Mouse (Mus musculus) right cerebral cortex, postnatal 14 days (tissue): ENCODE results near the gene Sf3b2.

Experiments
- DNase-seq: peaks from one replicate; pipeline ENCODE4 v3.0.0; 2022

The Sf3b2 gene

DNA sequence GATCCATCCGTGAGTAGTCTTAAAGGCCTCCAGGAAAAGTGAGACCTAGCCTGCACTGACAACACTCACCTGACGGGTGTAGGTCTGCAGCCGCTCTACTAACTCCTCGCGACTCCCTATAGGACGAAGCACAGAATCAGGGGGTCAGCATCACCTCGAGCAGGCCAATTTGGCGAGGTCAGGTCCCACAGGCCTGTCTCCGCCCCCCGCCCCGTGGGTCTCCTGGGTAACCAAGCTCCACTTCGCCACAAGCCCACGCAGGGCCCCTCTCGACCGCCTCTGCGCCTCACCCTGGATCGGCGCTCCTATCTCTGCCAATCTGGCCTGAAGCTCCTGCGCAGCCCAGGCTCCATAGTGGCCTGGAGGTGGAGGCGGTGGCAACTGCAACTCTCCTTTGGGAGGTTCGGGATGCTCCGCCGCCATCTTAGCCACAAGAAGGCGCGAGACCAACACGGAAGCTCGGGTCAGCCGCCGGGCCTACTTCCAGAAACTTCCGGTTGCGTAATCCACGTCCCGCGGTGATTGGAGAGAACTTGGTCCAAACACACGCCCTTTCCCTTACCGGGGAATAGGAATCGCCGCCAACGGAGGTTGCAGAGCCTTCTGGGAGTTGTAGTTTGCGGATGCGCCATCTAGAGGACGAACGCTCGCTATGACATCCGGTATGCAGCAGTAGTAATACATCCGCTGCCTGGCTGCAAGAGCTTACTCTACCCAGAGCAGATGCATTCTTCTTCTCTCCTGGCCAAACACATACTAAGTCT, at the start of gene Sf3b2:
Gene Sf3b2 (minus strand): TSS at position 484 of the 764 bp plus-strand sequence.
- DNase-seq, result peak; percentile 97

DNA sequence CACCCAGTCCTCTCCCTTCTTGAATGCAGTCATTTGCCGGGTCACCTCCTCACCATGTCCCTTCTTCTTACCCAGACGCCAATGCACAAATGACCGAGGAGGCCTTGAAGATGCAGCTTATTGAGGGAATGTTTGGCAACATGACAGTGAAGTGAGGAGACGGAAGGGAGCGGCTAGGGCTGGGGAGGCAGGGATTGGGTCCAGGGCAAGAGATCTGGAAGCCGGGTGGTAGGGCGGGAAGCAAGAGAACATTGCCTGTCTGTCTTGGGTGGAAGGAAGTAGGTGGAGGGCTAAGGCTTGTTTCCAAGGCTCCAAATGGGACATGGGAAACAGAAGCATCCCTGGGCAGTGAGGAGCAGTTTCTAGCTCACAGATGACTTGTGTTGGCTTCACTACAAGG, 46.1 kb upstream of the Sf3b2 start:
- no peak for DNase-seq

DNA sequence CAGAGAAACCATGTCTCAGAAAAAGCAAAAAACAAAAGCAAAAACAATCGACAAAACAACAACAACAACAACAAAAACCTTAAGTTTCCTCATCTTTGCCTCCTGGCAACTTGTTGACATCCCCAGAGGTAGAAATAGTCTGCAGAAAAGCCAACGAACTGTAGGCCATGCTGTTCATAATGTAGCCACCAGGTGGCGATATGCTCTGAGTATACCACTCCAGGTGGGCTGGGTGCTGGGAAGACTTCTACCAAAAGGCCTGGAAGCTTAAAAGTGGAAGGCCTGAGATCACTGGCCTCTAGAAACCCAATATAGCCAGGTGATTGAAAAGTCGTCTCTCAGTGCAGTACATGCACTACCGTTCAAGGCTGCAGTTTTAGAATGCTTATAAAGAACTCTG, 42.7 kb upstream of the Sf3b2 start:
- peak; percentile 79 for DNase-seq

- no peak for DNase-seq
Observed at GRCm38 (mm10) chr19:5335441-5335840, 40.2 kb upstream of the Sf3b2 start, which contains the start of gene Catsper1. Catsper1 (plus strand) TSS chr19:5335741.

GRCm38 (mm10) chr19:5334741-5335140, 39.5 kb upstream of the Sf3b2 start:
- no peak for DNase-seq

- no peak for DNase-seq
Observed at GRCm38 (mm10) chr19:5327970-5328369, 32.7 kb upstream of the Sf3b2 start.

DNA sequence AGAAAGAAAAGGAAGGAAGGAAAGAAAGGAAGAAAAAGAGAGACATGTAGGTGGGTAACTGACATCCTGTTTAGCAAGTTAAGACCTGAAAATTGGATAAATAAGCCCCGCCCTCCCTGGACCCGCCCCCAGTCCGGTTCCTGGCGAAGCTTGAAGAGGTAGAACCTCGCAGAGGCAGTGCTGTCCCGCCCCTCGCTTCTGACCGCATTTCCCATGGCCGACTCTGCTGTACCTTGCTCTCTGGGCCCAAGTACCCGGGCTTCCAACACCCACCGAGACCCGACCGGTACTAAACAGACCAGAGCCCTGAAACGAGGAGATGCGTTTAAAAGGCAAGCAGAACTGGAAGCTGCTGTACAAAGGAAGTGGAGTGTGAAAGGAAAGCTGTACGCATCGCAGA, 28.5 kb upstream of the Sf3b2 start:
- no peak for DNase-seq

- no peak for DNase-seq
Observed at GRCm38 (mm10) chr19:5313189-5313588, 17.9 kb upstream of the Sf3b2 start.

- no peak for DNase-seq
Observed at GRCm38 (mm10) chr19:5309025-5309424, 13.8 kb upstream of the Sf3b2 start.

- DNase-seq, result no peak
Observed at GRCm38 (mm10) chr19:5306968-5307734, 11.9 kb upstream of the Sf3b2 start.

DNA sequence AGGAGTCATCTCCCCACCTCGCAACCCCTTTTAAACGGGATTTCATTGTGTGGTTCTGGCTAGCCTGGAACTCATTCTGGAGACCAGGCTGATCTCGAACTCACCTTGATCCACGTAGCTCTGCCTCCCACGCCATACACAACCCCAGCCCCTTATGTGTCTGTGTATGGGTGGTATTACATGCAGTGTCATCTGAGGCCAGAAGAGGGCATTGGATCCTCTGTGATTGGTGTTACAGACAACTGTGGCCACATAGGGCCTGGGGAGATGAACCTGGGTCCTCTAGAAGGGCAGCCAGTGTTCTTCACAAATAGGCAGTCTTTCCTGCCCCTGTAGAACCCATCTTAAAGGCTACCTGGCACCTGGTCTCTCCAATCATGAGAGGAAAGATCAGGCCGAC, 11.0 kb upstream of the Sf3b2 start:
- DNase-seq, result no peak

GRCm38 (mm10) chr19:5302455-5302854, 7.2 kb upstream of the Sf3b2 start:
- DNase-seq, result peak; percentile 70

GRCm38 (mm10) chr19:5300588-5300987, 5.3 kb upstream of the Sf3b2 start:
- no peak for DNase-seq

- DNase-seq, result peak; percentile 45
Observed at GRCm38 (mm10) chr19:5297903-5298800, 2.9 kb upstream of the Sf3b2 start, which contains the start of gene Gal3st3. Gal3st3 (plus strand) TSS chr19:5298331.

DNA sequence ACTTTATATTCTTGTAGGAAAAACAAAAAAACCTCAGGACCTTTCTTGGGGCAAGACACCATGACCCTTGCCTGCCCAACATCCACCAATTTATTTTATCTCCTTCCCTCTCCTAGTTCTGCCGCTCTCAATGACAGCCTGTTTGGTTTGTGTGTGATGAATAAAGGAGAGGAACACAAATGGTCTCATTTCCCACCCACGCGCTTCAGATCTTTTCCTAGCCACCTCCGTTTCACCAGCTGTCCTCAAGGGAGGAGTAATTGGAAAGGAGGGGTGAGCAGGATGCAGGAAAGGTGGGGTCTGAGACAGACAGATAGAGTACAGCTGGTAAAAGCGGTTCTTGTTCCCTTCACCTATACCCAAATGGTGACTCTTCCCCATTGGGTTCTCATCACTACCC, 1.4 kb upstream of the Sf3b2 start:
- peak; percentile 40 for DNase-seq

- peak; percentile 40 for DNase-seq
Observed at GRCm38 (mm10) chr19:5295736-5296075, 451 bp upstream of the Sf3b2 start.

DNA sequence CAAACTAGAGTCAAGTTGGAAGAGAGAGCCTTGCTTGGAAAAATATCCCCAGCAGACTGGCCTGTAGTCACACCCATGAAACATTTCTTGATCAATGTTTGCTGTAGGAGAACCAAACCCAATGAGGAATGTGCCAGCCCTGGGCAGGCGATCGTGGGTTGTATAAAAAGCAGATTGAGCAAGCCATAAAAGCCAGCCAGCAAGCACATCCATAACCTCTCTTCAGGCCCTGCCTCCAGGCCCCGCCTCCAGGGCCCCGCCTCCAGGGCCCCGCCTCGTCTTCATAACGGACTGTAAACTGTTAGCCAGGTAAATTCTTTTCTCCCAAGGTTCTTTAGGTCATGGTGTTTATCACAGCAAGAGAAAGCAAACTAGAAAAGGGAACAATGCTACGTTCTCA, 16.9 kb downstream of the Sf3b2 start:
- DNase-seq, result no peak

DNA sequence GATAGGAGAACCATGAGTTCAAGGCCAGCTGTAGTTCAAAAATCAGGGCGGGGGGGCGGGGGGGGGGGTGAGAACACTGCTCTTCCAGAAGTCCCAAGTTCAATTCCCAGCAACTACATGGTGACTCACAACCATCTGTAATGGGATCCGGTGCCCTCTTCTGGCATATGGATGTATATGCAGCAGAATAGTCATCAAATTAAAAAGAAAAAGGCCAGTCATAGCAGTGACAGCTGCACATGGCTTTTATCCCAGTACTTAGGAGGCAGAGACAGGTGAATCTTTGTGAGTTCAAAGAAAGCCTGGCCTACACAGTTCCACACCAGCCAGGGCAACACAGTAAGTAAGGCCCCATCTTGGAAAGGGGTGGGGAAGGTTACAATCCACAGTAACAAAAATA, 18.1 kb downstream of the Sf3b2 start:
- DNase-seq, result no peak

- no peak for DNase-seq
Observed at GRCm38 (mm10) chr19:5276531-5276930, 18.7 kb downstream of the Sf3b2 start.

- no peak for DNase-seq
Observed at GRCm38 (mm10) chr19:5275736-5276135, 19.5 kb downstream of the Sf3b2 start.

DNA sequence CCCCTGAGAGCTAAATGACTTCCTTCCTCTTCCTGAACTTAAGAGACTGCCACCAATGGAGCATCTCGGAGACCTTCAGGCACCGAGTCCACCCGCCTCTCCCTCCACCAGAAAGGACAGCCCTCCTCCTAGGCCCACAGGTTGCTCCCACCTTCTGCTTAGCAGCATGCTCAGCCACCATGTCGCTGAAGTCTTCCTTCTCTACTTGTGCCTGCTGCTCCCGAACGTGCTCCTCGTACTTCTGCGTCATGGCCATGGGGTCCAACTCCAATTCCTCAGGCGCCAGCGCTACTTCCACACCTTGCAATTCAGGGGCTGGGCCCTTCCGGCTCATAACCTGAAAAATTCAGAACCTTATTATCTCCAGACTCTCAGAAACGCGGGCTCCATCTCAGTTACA, 20.6 kb downstream of the Sf3b2 start:
- DNase-seq, result no peak

- DNase-seq, result no peak
Observed at GRCm38 (mm10) chr19:5273916-5274315, 21.3 kb downstream of the Sf3b2 start.
